Mouse (Mus musculus) brain, adult 2 months (tissue): ENCODE measurements at regions not wholly inside any gene's neighbourhood (a gene's known extent, or its start where the extent isn't known, plus 50 kb on each side); places are given as distances from the start of the nearest gene placed in this dataset.

Source experiments
- DNase-seq: peaks from one replicate; pipeline ENCODE4 v3.0.0; 2011; ENCODE audit warnings: low read depth, low spot score

DNA sequence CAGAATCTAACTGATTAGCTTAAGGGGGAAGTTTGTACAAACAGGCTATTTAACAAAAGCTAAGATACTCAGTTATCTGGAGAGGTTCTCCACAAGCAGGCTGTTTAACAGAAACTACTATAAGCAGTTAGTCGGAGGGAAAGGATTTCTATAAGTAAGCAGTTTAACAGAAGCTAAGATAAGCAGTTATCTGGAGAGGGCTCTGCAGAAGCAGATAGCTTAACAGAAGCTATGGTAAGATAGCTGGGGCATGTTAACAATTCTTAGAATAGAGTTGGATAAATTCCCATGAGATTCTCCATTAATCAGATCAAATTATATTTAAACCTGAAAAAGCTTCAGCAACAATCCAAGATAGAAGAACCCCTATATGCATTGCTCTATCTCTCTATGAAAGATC lies 1482.6 kb downstream of the Diaph2 start:
- no peak for DNase-seq

DNA sequence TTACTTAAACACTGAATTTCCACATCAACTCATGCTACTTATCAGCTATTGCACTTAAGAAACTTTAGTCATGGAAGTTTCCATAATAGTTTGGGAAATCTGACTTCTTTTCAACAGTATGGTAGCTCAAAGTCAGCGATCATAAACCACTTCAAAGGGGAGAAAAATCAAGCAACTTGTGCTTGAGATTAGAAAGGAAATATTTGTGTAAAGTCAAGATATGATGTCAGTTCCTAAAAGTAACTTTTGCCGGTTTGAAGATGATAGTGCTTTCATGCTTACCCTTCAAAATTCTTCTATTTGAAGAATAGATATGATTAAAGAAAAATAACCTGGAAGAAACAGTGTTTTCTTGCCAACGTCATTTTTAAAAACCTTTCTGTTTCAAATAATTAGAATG lies 1528.0 kb downstream of the Diaph2 start:
- DNase-seq: no peak

DNA sequence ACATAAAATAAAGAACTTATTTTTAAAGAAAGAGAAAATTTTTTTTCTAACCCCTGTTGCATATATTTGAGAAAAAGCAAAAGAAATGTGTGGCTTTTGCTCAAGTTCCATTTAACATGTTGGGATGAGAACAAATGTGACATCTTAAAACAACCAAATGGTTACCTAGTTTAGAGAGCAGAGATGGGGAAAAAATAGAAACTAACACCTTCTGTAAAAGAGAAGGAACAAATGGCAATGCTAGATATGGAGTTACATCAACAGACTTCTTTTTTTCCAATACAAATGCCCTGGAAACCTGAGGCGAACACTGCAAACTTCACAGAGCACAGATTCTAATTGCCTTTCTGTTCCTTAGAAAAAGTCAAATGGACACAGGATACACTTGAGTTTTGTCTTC lies 1562.8 kb downstream of the Diaph2 start:
- peak; percentile 33 for DNase-seq
